Mouse (Mus musculus): Measurements from ENCODE around the gene Sh3tc1. TPM values are rescaled to one million over a fixed set of nuclear protein-coding genes. Genes with fewer than 3 reads are reported as not detected.

Sh3tc1 gene
- 4.0 and 4.3 TPM in 2 replicates for polyA plus RNA-seq (2014; fragmentation: Nextera tagmentation; extraction: Ambion mirVana)

- no peak for ATAC-seq (replicated peaks; ENCODE audit: low FRiP score)
- no peak within 1 kb of the TSS for H3K27ac ChIP-seq (ENCODE audit: low read depth, low read length)
- no peak within 1 kb of the TSS for H3K4me2 ChIP-seq
- no peaks in the 10 kb centered on the region for H3K36me3 ChIP-seq (ENCODE audit: control insufficient read depth, insufficient read depth, low read length)
- H3K9me3 ChIP-seq (ENCODE audit: control insufficient read depth, low read length), result no peaks in the 10 kb centered on the region
- no peak for DNase-seq (ENCODE audit: low spot score)
- no peak within 1 kb of the TSS for H3K4me3 ChIP-seq (ENCODE audit: low read depth, low read length)
- peaks cover 13% of the 10 kb centered on the region for H3K4me1 ChIP-seq (replicated peaks; ENCODE audit: control insufficient read depth, insufficient read depth, low read length)
- no peak within 1 kb of the TSS for H3K9ac ChIP-seq (ENCODE audit: low read depth, low read length)
- 27% methylated on average over 10 of the region's 10 CpGs for WGBS
- H3K27me3 ChIP-seq (replicated peaks; ENCODE audit: control insufficient read depth, insufficient read depth, low read length), result peaks cover 17% of the 10 kb centered on the region
Measured at GRCm38 (mm10) chr5:35739536-35740278, at the start of gene Sh3tc1. Sh3tc1 (minus strand) TSS chr5:35739987.

- WGBS, result 77% methylated on average over 6 of the region's 6 CpGs
- Histone ChIP-seq H3K4me3 (ENCODE audit: low read depth, low read length) (no peak overlapping the region), H3K27ac (ENCODE audit: low read depth, low read length) (no peak overlapping the region), H3K4me1 (replicated peaks; ENCODE audit: control insufficient read depth, insufficient read depth, low read length) (0 out of 2 replicates have a peak, but pooled peaks cover 5% of the 10 kb centered on the region), H3K27me3 (replicated peaks; ENCODE audit: control insufficient read depth, insufficient read depth, low read length) (no peaks in the 10 kb centered on the region), H3K9ac (ENCODE audit: low read depth, low read length) (no peak overlapping the region), H3K9me3 (ENCODE audit: control insufficient read depth, low read length) (no peaks in the 10 kb centered on the region), H3K36me3 (ENCODE audit: control insufficient read depth, insufficient read depth, low read length) (no peaks in the 10 kb centered on the region), H3K4me2 (no peak overlapping the region)
- DNase-seq (ENCODE audit: low spot score), result no peak
- ATAC-seq (replicated peaks; ENCODE audit: low FRiP score), result no peak
Measured at GRCm38 (mm10) chr5:35788719-35789118, 48.9 kb upstream of the Sh3tc1 start.

GRCm38 (mm10) chr5:35787847-35788246, 48.1 kb upstream of the Sh3tc1 start:
- Histone ChIP-seq H3K9ac (ENCODE audit: low read depth, low read length) (no peak overlapping the region), H3K9me3 (ENCODE audit: control insufficient read depth, low read length) (no peaks in the 10 kb centered on the region), H3K36me3 (ENCODE audit: control insufficient read depth, insufficient read depth, low read length) (no peaks in the 10 kb centered on the region), H3K4me3 (ENCODE audit: low read depth, low read length) (no peak overlapping the region), H3K27me3 (replicated peaks; ENCODE audit: control insufficient read depth, insufficient read depth, low read length) (no peaks in the 10 kb centered on the region), H3K4me1 (replicated peaks; ENCODE audit: control insufficient read depth, insufficient read depth, low read length) (0 out of 2 replicates have a peak, but pooled peaks cover 5% of the 10 kb centered on the region), H3K4me2 (no peak overlapping the region), H3K27ac (ENCODE audit: low read depth, low read length) (no peak overlapping the region)
- ATAC-seq (replicated peaks; ENCODE audit: low FRiP score), result no peak
- WGBS, result 80% methylated on average over 12 of the region's 12 CpGs
- DNase-seq (ENCODE audit: low spot score), result no peak

GRCm38 (mm10) chr5:35785853-35786252, 46.1 kb upstream of the Sh3tc1 start:
- Histone ChIP-seq H3K4me1 (replicated peaks; ENCODE audit: control insufficient read depth, insufficient read depth, low read length) (0 out of 2 replicates have a peak, but pooled peaks cover 3% of the 10 kb centered on the region), H3K9ac (ENCODE audit: low read depth, low read length) (no peak overlapping the region), H3K27ac (ENCODE audit: low read depth, low read length) (no peak overlapping the region), H3K4me2 (no peak overlapping the region), H3K27me3 (replicated peaks; ENCODE audit: control insufficient read depth, insufficient read depth, low read length) (no peaks in the 10 kb centered on the region), H3K36me3 (ENCODE audit: control insufficient read depth, insufficient read depth, low read length) (no peaks in the 10 kb centered on the region), H3K4me3 (ENCODE audit: low read depth, low read length) (no peak overlapping the region), H3K9me3 (ENCODE audit: control insufficient read depth, low read length) (no peaks in the 10 kb centered on the region)
- WGBS, result 61% methylated on average over 7 of the region's 7 CpGs
- no peak for ATAC-seq (replicated peaks; ENCODE audit: low FRiP score)
- no peak for DNase-seq (ENCODE audit: low spot score)

- Histone ChIP-seq H3K27ac (ENCODE audit: low read depth, low read length) (0 out of 2 replicates have a peak overlapping the region, but pooled peaks have one; percentile 16), H3K9ac (ENCODE audit: low read depth, low read length) (no peak overlapping the region), H3K4me2 (no peak overlapping the region), H3K27me3 (replicated peaks; ENCODE audit: control insufficient read depth, insufficient read depth, low read length) (no peaks in the 10 kb centered on the region), H3K4me1 (replicated peaks; ENCODE audit: control insufficient read depth, insufficient read depth, low read length) (no peaks in the 10 kb centered on the region), H3K9me3 (ENCODE audit: control insufficient read depth, low read length) (no peaks in the 10 kb centered on the region), H3K4me3 (ENCODE audit: low read depth, low read length) (no peak overlapping the region), H3K36me3 (ENCODE audit: control insufficient read depth, insufficient read depth, low read length) (no peaks in the 10 kb centered on the region)
- WGBS, result 55% methylated on average over 10 of the region's 10 CpGs
- ATAC-seq (replicated peaks; ENCODE audit: low FRiP score) (no peak), DNase-seq (ENCODE audit: low spot score) (no peak)
Measured at GRCm38 (mm10) chr5:35782648-35783180, 42.9 kb upstream of the Sh3tc1 start.

GRCm38 (mm10) chr5:35781116-35781515, 41.3 kb upstream of the Sh3tc1 start:
- Histone ChIP-seq H3K9ac (ENCODE audit: low read depth, low read length) (no peak overlapping the region), H3K27me3 (replicated peaks; ENCODE audit: control insufficient read depth, insufficient read depth, low read length) (no peaks in the 10 kb centered on the region), H3K36me3 (ENCODE audit: control insufficient read depth, insufficient read depth, low read length) (no peaks in the 10 kb centered on the region), H3K4me2 (no peak overlapping the region), H3K4me3 (ENCODE audit: low read depth, low read length) (no peak overlapping the region), H3K4me1 (replicated peaks; ENCODE audit: control insufficient read depth, insufficient read depth, low read length) (no peaks in the 10 kb centered on the region), H3K27ac (ENCODE audit: low read depth, low read length) (no peak overlapping the region), H3K9me3 (ENCODE audit: control insufficient read depth, low read length) (no peaks in the 10 kb centered on the region)
- WGBS, result 59% methylated on average over 3 of the region's 3 CpGs
- ATAC-seq (replicated peaks; ENCODE audit: low FRiP score) (no peak), DNase-seq (ENCODE audit: low spot score) (no peak)

GRCm38 (mm10) chr5:35774137-35774424, 34.3 kb upstream of the Sh3tc1 start:
- DNase-seq (ENCODE audit: low spot score) (no peak), ATAC-seq (replicated peaks; ENCODE audit: low FRiP score) (no peak)
- H3K4me2 ChIP-seq, result no peak overlapping the region
- WGBS, result 59% methylated on average over 6 of the region's 6 CpGs
- H3K4me1 ChIP-seq (replicated peaks; ENCODE audit: control insufficient read depth, insufficient read depth, low read length), result no peaks in the 10 kb centered on the region
- H3K9me3 ChIP-seq (ENCODE audit: control insufficient read depth, low read length), result no peaks in the 10 kb centered on the region
- no peaks in the 10 kb centered on the region for H3K36me3 ChIP-seq (ENCODE audit: control insufficient read depth, insufficient read depth, low read length)
- H3K27ac ChIP-seq (ENCODE audit: low read depth, low read length), result no peak overlapping the region
- H3K9ac ChIP-seq (ENCODE audit: low read depth, low read length), result no peak overlapping the region
- no peaks in the 10 kb centered on the region for H3K27me3 ChIP-seq (replicated peaks; ENCODE audit: control insufficient read depth, insufficient read depth, low read length)
- H3K4me3 ChIP-seq (ENCODE audit: low read depth, low read length), result no peak overlapping the region

GRCm38 (mm10) chr5:35773274-35774136, 33.7 kb upstream of the Sh3tc1 start:
- ATAC-seq (replicated peaks; ENCODE audit: low FRiP score) (no peak), DNase-seq (ENCODE audit: low spot score) (no peak)
- Histone ChIP-seq H3K27me3 (replicated peaks; ENCODE audit: control insufficient read depth, insufficient read depth, low read length) (no peaks in the 10 kb centered on the region), H3K9ac (ENCODE audit: low read depth, low read length) (no peak overlapping the region), H3K27ac (ENCODE audit: low read depth, low read length) (no peak overlapping the region), H3K9me3 (ENCODE audit: control insufficient read depth, low read length) (no peaks in the 10 kb centered on the region), H3K36me3 (ENCODE audit: control insufficient read depth, insufficient read depth, low read length) (no peaks in the 10 kb centered on the region), H3K4me2 (no peak overlapping the region), H3K4me3 (ENCODE audit: low read depth, low read length) (no peak overlapping the region), H3K4me1 (replicated peaks; ENCODE audit: control insufficient read depth, insufficient read depth, low read length) (no peaks in the 10 kb centered on the region)
- 77% methylated on average over 13 of the region's 13 CpGs for WGBS

Data from liver, embryonic 11.5 days (tissue).